Mouse (Mus musculus): Measurements from ENCODE around the gene Olfr310.

Gene Olfr310

GRCm38 (mm10) chr7:86277072-86277471 lies at the start of gene Olfr310:
TSS of gene Olfr310 (minus strand) at chr7:86277172.
- ChIA-PET CTCF (no interaction called here), POLR2A (no interaction called here)

- CTCF ChIA-PET = no interaction called here
- POLR2A ChIA-PET = no interaction called here
Observed at GRCm38 (mm10) chr7:86325530-86325929, 48.6 kb upstream of the Olfr310 start, which contains the start of gene Olfr308. TSS of gene Olfr308 (minus strand) at chr7:86325630.

- CTCF ChIA-PET = no interaction called here
- POLR2A ChIA-PET = no interaction called here
Observed at GRCm38 (mm10) chr7:86321323-86321722, 44.4 kb upstream of the Olfr310 start.

- CTCF ChIA-PET = no interaction called here
- POLR2A ChIA-PET = no interaction called here
Observed at GRCm38 (mm10) chr7:86313608-86314007, 36.6 kb upstream of the Olfr310 start, which contains the start of gene Olfr309. TSS of gene Olfr309 (minus strand) at chr7:86313708.

- POLR2A ChIA-PET = no interaction called here
- CTCF ChIA-PET = no interaction called here
Observed at GRCm38 (mm10) chr7:86246208-86246607, 30.8 kb downstream of the Olfr310 start, which contains the start of gene Vmn2r76. TSS of gene Vmn2r76 (minus strand) at chr7:86246308.
